Mouse (Mus musculus): ENCODE results near the gene Wdr35. TPM values are rescaled to one million over a fixed set of nuclear protein-coding genes. Genes with fewer than 3 reads are reported as not detected.
"Not testable (repeated sequence)": the region's sequence is repeated elsewhere in the genome, so short reads cannot be mapped to it uniquely, and the experiment has no call there.

Gene Wdr35
- total RNA-seq, 2 experiments from 2014 or later, result 37.8 to 40.9 TPM

DNA sequence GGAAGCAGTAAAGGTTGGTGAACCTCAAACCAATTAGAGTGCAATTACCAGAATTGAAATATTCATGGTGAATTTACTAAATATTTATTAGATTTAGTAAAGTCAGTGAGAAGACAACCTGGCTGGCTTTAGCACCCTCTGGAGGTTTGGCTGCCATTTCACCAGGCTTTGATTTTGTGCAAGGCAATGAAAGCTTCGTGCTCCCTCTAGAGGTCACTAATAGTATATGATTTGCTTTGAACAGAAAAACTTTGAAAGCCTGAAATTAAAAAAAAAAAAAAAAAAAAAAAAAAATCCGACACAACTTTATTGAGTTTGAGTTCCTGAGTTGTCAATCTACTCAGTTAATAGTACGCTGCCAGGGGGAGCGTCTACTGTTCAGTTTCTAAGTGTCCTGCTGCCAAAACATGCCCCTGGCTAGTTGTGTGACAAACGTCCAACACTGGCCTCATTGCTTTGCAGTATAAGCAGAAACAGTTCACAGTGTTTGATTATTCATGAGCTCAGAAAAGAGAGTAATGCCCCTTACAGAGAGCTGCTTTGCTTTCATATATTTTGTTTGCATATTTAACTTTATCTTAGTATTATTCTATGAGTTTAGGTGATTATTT is 28.5 kb downstream of the Wdr35 start:
- peak in 1 of 2 experiments; percentile 78 for DNase-seq (ENCODE audit: low spot score in 2 of 2)

DNA sequence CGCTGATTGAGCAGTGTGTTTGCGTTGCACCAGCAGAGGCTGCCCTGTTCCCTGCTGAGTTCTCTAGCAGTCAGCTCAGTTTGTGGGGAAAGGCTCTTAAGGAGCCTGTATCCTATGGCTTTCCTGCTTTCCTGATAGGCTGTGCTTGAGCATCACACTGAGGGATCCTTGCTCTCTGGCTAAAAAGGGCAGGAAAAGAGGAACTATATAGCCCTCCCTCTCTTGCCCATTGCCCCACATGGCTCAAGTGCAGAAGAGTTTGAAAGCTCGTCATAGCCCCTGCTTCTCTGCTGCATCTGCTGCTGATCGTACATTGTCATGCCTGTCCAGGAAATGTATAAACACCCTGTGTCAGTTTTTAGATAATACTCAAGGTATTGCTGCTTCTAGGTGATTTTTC is 33.5 kb downstream of the Wdr35 start:
- DNase-seq (ENCODE audit: low spot score in 2 of 2), result no peak

DNA sequence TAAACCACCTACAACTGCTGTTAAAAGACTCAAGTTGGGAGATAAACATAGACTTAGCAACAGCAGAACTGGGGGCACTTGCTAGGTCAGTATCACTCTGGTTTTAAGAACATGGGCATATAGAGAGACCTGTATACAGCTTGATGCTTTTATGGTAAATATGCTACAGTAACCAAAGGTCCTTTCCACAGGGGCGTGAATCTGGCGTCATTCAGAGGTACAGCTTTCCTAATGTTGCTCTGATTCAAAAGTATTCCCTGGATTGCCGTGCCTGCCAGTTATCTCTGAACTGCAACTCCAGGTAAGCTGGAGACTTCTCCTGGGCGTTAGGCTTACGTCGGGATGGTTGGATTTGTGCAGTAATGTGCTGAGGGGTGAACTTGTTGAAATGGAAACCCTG is 34.1 kb downstream of the Wdr35 start:
- no peak for DNase-seq (ENCODE audit: low spot score in 2 of 2)

- no peak for DNase-seq (ENCODE audit: low spot score in 2 of 2)
Observed at GRCm38 (mm10) chr12:9010311-9010710, 36.6 kb downstream of the Wdr35 start.

DNA sequence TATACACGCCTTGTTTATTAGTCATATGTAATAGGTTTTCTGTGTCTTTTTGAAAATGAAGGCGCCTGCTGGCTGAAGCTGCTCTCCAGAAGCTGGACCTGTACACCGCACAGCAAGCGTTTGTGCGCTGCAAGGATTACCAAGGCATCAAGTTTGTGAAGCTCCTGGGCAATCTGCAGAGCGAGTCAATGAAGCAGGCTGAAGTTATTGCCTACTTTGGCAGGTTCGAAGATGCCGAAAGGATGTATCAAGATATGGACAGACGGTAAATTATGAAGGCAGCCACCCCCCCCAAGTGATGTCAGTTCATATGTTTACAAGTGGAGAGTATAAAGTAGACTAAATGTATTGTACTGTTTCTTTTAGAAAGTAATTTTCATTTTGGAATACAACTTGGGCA is 42.7 kb downstream of the Wdr35 start:
- DNase-seq (ENCODE audit: low spot score in 2 of 2), result no peak

DNA sequence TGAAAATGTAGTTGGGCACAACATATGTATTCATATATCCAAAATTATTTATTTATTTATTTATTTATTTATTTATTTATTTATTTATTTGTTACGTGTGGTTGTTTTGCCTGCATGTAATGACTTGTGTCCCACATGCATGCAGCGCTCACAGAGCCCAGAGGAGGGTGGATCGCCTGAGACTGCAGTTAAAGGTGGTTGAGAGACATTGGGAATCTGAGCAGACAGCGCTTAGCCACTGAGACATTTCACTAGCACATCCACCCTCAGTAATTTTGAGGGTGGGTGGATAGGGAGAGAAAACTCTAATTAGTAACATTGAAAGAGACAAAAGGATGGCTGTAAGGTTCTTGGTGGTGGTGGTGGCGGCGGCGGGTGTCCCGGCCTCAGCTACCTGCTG is 46.7 kb downstream of the Wdr35 start:
- DNase-seq (ENCODE audit: low spot score in 2 of 2), result no peak

GRCm38 (mm10) chr12:9020986-9021385 is 47.3 kb downstream of the Wdr35 start:
- DNase-seq (ENCODE audit: low spot score in 2 of 2), result no peak

DNA sequence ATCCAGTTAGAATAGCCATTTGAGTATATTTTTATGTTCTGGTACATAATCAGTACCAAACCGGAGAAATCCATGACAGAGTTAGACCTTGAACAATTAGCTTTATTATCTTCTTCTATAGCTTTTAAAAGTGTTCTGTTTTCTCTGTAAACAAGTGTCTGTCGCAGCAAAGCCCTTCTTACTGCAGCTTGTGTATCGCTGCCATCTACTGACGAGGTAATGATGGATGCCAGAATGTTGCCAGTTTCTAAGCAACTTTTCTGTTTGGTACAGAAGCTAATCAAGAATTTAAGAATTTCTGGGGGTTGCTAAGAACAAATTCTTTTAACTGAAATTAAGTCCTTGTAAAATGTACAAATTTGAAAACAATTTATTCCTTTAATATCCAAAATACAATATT is 49.3 kb downstream of the Wdr35 start:
- DNase-seq (ENCODE audit: low spot score in 2 of 2), result no peak

DNA sequence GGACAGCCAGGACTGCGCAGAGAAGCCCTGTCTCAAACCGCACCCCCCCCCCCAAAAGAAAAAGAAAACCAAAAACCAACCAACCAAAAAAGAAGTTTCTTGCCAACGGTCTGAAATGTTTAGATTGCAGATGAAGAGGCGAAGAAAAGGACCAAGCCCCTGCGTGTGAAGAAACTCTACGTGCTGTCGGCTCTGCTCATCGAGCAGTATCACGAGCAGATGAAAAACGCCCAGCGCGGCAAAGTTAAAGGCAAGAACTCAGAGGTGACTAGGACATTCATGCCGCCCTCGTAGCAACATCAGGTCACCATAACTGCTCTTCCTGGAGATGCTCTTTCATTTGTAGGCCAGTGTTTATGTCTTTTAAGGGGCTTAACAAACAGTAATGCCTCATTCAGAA is 50.4 kb downstream of the Wdr35 start:
- DNase-seq (ENCODE audit: low spot score in 2 of 2), result no peak

DNA sequence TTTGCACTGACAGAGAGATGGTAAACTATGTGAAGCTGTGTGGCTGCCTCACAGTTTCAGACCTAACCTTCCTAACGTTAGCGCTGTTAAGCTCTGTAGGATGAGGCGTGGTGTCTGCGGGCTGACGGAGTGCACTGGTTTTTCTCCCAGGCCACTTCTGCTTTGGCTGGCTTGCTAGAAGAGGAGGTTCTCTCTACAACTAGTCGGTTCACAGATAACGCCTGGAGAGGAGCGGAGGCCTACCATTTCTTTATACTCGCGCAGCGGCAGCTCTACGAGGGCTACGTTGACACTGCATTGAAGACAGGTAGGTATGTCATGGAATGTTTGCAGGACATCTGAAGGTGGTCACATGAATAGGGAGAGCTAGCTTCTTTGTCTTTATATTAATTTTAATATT is 51.0 kb downstream of the Wdr35 start:
- no peak for DNase-seq (ENCODE audit: low spot score in 2 of 2)

- DNase-seq (ENCODE audit: low spot score in 2 of 2), result no peak
Observed at GRCm38 (mm10) chr12:9026843-9027242, 53.2 kb downstream of the Wdr35 start.

DNA sequence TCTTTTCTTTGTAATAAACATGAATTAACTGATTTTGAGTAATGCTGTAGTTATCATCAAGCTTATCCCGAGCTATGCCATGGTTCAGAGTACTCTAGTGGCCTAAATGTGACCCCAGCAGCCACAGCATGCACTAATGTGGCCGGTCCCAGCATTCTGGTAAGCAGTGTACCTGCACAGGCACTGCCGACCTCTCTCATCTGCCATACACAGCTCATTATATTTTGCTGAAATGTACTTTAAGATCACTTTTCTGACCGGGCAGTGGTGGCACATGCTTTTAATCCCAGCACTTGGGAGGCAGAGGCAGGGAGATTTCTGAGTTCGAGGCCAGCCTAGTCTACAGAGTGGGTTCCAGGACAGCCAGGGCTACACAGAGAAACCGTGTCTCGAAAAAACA is 55.1 kb downstream of the Wdr35 start:
- DNase-seq (ENCODE audit: low spot score in 2 of 2), result not testable (repeated sequence)

GRCm38 (mm10) chr12:9029506-9029887 is 55.8 kb downstream of the Wdr35 start:
- no peak for DNase-seq (ENCODE audit: low spot score in 2 of 2)

GRCm38 (mm10) chr12:9029888-9030723 is 56.4 kb downstream of the Wdr35 start, which contains the start of gene Ttc32:
Gene Ttc32 (plus strand): TSS chr12:9029997.
- peak; percentile 90 to 96 for DNase-seq (ENCODE audit: low spot score in 2 of 2)

GRCm38 (mm10) chr12:9031166-9031565 is 57.5 kb downstream of the Wdr35 start:
- DNase-seq (ENCODE audit: low spot score in 2 of 2), result no peak

DNA sequence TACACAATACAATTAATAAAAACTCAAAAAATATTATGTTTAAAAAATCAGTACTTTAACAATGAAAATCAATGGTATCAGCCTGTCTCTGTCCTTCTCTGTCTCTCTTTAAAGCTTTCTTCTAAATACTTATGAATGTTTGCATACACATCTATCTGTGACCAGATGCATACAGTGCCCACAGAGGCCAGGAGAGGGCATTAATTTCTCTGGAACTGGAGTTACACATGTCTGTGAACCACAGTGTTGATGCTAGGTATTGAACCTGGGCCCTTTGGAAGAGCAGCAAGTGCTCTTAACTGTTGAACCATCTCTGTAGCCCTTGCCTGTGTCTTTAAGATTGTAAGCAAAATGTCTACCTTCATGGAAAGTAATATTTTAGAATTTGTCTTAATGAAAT is 59.4 kb downstream of the Wdr35 start:
- no peak for DNase-seq (ENCODE audit: low spot score in 2 of 2)

DNA sequence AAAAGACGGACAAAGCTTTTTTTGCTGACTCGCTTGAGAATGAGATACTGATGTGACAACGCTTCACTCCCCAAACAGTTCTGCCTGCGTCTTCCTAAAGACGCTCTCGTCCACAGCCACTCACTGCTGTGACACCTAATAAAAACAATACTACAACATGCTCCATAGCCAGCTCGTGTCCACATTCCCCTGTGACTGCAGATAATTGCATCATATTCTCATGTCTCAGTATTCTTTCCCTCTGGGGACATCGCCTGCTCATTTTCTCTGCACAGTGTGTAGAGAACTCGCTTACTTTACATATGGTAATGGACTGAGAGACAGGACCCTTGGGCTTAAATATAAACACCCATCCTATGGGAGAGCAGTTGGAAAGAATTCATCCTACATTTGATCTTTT is 62.7 kb downstream of the Wdr35 start:
- no peak for DNase-seq (ENCODE audit: low spot score in 2 of 2)

DNA sequence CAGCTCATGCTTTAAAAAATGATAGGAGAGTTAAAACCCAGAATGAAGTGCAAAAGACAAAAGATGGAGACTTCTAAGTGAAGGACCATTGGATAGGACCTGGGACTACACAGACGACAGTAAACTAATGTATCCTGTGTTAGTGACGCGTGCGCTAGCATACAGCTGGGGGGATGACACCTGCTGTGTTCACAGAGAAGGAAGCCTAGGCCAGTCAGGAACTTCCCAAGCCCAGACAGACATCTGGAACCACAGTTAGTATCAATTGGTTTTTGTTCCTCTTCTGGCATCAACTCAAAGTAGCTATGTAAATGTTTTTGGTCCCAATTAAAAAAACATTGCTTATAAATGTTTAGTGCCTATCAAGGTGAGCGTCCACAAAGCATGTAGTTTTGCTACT is 66.5 kb downstream of the Wdr35 start:
- DNase-seq (ENCODE audit: low spot score in 2 of 2), result no peak

GRCm38 (mm10) chr12:9040686-9041085 is 67.0 kb downstream of the Wdr35 start:
- no peak for DNase-seq (ENCODE audit: low spot score in 2 of 2)

DNA sequence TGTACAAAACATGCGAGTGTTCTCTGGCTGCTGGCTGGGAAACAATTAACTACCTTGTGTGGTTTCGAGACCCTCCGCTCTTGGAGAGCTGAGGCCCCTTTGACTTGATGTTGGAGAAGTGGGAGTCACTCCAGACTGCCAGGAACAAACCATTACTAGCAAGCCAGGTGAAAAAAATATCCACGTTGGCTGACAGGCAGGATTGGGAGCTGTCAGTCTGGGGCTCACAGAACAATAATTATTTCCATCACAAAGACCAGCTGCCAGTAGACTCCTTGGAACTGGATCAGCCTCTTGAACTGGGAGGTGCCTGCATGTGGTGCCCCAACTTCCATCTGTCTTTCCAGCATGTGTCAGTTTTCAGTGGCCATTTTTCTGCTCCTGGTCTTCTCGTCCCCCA is 68.6 kb downstream of the Wdr35 start:
- no peak for DNase-seq (ENCODE audit: low spot score in 2 of 2)

GRCm38 (mm10) chr12:9042759-9043158 is 69.1 kb downstream of the Wdr35 start:
- DNase-seq (ENCODE audit: low spot score in 2 of 2), result no peak

DNA sequence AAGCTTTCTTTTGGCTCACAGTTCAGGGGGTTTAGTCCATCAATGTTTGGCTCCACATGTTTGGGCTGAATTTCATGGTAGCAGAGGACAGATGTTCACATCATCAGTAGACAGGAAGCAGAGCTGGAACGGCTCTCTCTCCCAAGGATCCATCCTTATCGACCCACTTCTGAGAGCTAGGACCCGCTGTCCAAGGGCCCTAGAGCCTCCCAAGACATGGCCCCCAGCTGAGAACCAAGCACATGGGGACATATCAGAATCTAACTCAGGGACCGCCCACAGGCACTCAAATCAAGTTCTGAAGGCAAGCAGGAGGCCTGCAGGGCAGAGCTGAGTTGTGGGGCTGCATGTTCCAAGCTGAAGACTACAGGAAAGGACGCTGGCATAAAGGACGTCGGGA is 71.0 kb downstream of the Wdr35 start:
- DNase-seq (ENCODE audit: low spot score in 2 of 2), result no peak

GRCm38 (mm10) chr12:9046674-9047073 is 73.0 kb downstream of the Wdr35 start:
- DNase-seq (ENCODE audit: low spot score in 2 of 2), result no peak

All from layer of hippocampus, adult 18-20 months (tissue).